Mouse (Mus musculus) G1E (cell line): Measurements from ENCODE around the gene Olfr912.

Experiments
- CTCF ChIP-seq: IDR thresholded peaks from 2 replicates; pipeline ENCODE4 v1.5.1; 2012; ENCODE audit warnings: low read depth, low read length, inconsistent platforms, mixed read lengths
- GATA1 ChIP-seq: IDR thresholded peaks from 2 replicates; pipeline ENCODE4 v1.6.1; 2012; ENCODE audit warnings: borderline replicate concordance, low read length, inconsistent platforms, mixed read lengths
- GATA2 ChIP-seq: IDR thresholded peaks from 2 replicates; pipeline ENCODE4 v1.6.1; 2012; ENCODE audit warnings: low read depth, low read length, inconsistent platforms, borderline replicate concordance
- POLR2AphosphoS5 ChIP-seq: IDR thresholded peaks from 2 replicates; pipeline ENCODE4 v1.6.1; 2012; ENCODE audit warnings: low read depth, low read length, inconsistent platforms; ENCODE audit not compliant: insufficient replicate concordance
- TAL1 ChIP-seq: conservative IDR thresholded peaks from 2 replicates; pipeline ENCODE4 v1.6.1; 2012; ENCODE audit warnings: low read depth, low read length, inconsistent platforms, mixed read lengths

GRCm38 (mm10) chr9:38537549-38537948, 42.4 kb upstream of the Olfr912 start, which contains the start of gene Olfr910:
- TF ChIP-seq CTCF (no peak), GATA1 (no peak), TAL1 (no peak), GATA2 (no peak), POLR2AphosphoS5 (no peak)
